Mouse (Mus musculus) gastrocnemius, postnatal 4 days (tissue): ENCODE results near the gene Ube2dnl1. TPM values are rescaled to one million over a fixed set of nuclear protein-coding genes. Genes with fewer than 3 reads are reported as not detected.

ENCODE experiments used
- DNase-seq, 2 experiments: peaks; one replicate each; pipeline ENCODE4 v3.0.0; 2021 to 2022; ENCODE audit warnings: low spot score in 2 of 2, mixed read lengths in 2 of 2
- long read RNA-seq, 2 experiments: library from polyadenylated mRNA; stranded (forward); transcript quantifications; one replicate each; pipeline ENCODE4 v2.0.0; 2021
- total RNA-seq, 2 experiments: library from RNA; stranded (reverse); gene quantifications; 2 replicates each; pipeline ENCODE4 v1.2.3; 2021

Ube2dnl1 gene
- total RNA-seq: not detected
- long read RNA-seq, experiment 1: 0 reads
- long read RNA-seq, experiment 2: 0 reads

- DNase-seq: no peak
These were observed at the start of gene Ube2dnl1 for GRCm38 (mm10) chrX:114904712-114905111. Ube2dnl1 (plus strand) TSS chrX:114905012.

- DNase-seq: no peak
These were observed 9.3 kb upstream of the Ube2dnl1 start for GRCm38 (mm10) chrX:114895489-114895888.

- DNase-seq: no peak
These were observed 7.3 kb upstream of the Ube2dnl1 start for GRCm38 (mm10) chrX:114897506-114897905.

GRCm38 (mm10) chrX:114903391-114903790 is 1.4 kb upstream of the Ube2dnl1 start:
- no peak for DNase-seq

GRCm38 (mm10) chrX:114907282-114907681 is 2.5 kb downstream of the Ube2dnl1 start, which contains the start of gene Ube2dnl2:
Ube2dnl2 (plus strand) TSS chrX:114907582.
- no peak for DNase-seq

GRCm38 (mm10) chrX:114955066-114955465 is 50.3 kb downstream of the Ube2dnl1 start:
- no peak for DNase-seq

Other genes with a start within 250 kb of the Ube2dnl1 start
- gene Ube2dnl2, start 2.6 kb downstream of the Ube2dnl1 start, total RNA-seq: not detected